Mouse (Mus musculus): ENCODE measurements around the gene Rnf148. TPM values are rescaled to one million over a fixed set of nuclear protein-coding genes. Genes with fewer than 3 reads are reported as not detected.

The Rnf148 gene
- polyA plus RNA-seq (2015; fragmentation: Nextera tagmentation; extraction: Ambion mirVana), result not detected in 2 replicates

- 84% methylated on average over 2 of the region's 2 CpGs for WGBS
Observed at GRCm38 (mm10) chr6:23655036-23655435, at the start of gene Rnf148. Gene Rnf148 (minus strand): TSS chr6:23655136.

GRCm38 (mm10) chr6:23700879-23701278 is 45.9 kb upstream of the Rnf148 start:
- Histone ChIP-seq H3K27me3 (no peaks in the 10 kb centered on the region), H3K4me2 (no peak overlapping the region), H3K36me3 (no peaks in the 10 kb centered on the region), H3K27ac (no peak overlapping the region), H3K4me3 (no peak overlapping the region), H3K9me3 (no peaks in the 10 kb centered on the region), H3K4me1 (no peaks in the 10 kb centered on the region), H3K9ac (no peak overlapping the region)
- ATAC-seq (ENCODE audit: insufficient number of reproducible peaks, low FRiP score, low TSS enrichment, low read depth), result no peak
- WGBS, result 75% methylated on average over 3 of the region's 3 CpGs

More at GRCm38 (mm10) chr6:23655036-23655435, at the start of gene Rnf148:
- no peak for ATAC-seq (ENCODE audit: insufficient number of reproducible peaks, low FRiP score, low TSS enrichment, low read depth)
- Histone ChIP-seq H3K36me3 (no peaks in the 10 kb centered on the region), H3K4me3 (no peak within 1 kb of the TSS), H3K9me3 (no peaks in the 10 kb centered on the region), H3K27ac (no peak within 1 kb of the TSS), H3K27me3 (no peaks in the 10 kb centered on the region), H3K4me1 (no peaks in the 10 kb centered on the region), H3K9ac (no peak within 1 kb of the TSS), H3K4me2 (no peak within 1 kb of the TSS)

GRCm38 (mm10) chr6:23678172-23678571 is 23.2 kb upstream of the Rnf148 start:
- Histone ChIP-seq H3K27me3 (no peaks in the 10 kb centered on the region), H3K9me3 (no peaks in the 10 kb centered on the region), H3K27ac (no peak overlapping the region), H3K9ac (no peak overlapping the region), H3K4me3 (no peak overlapping the region), H3K4me2 (no peak overlapping the region), H3K36me3 (no peaks in the 10 kb centered on the region), H3K4me1 (no peaks in the 10 kb centered on the region)
- WGBS, result 48% methylated on average over 1 of the region's 1 CpGs
- no peak for ATAC-seq (ENCODE audit: insufficient number of reproducible peaks, low FRiP score, low TSS enrichment, low read depth)

- WGBS, result 73% methylated on average over 2 of the region's 2 CpGs
- ATAC-seq (ENCODE audit: insufficient number of reproducible peaks, low FRiP score, low TSS enrichment, low read depth), result no peak
- no peaks in the 10 kb centered on the region for H3K27me3 ChIP-seq
- no peaks in the 10 kb centered on the region for H3K4me1 ChIP-seq
- H3K9me3 ChIP-seq, result no peaks in the 10 kb centered on the region
- no peak within 1 kb of the TSS for H3K27ac ChIP-seq
- no peak within 1 kb of the TSS for H3K4me2 ChIP-seq
- no peak within 1 kb of the TSS for H3K4me3 ChIP-seq
- no peak within 1 kb of the TSS for H3K9ac ChIP-seq
- no peaks in the 10 kb centered on the region for H3K36me3 ChIP-seq
Observed at GRCm38 (mm10) chr6:23650205-23650604, 4.7 kb downstream of the Rnf148 start, which contains the start of gene Rnf133. Gene Rnf133 (minus strand): TSS chr6:23650305.

GRCm38 (mm10) chr6:23648732-23649131 is 6.2 kb downstream of the Rnf148 start:
- WGBS, result 76% methylated on average over 8 of the region's 8 CpGs
- Histone ChIP-seq H3K27ac (no peak overlapping the region), H3K36me3 (no peaks in the 10 kb centered on the region), H3K9ac (no peak overlapping the region), H3K4me3 (no peak overlapping the region), H3K27me3 (no peaks in the 10 kb centered on the region), H3K4me1 (no peaks in the 10 kb centered on the region), H3K4me2 (no peak overlapping the region), H3K9me3 (no peaks in the 10 kb centered on the region)
- ATAC-seq (ENCODE audit: insufficient number of reproducible peaks, low FRiP score, low TSS enrichment, low read depth), result no peak

- H3K9me3 ChIP-seq, result no peaks in the 10 kb centered on the region
- H3K4me2 ChIP-seq, result no peak overlapping the region
- no peaks in the 10 kb centered on the region for H3K36me3 ChIP-seq
- no peak overlapping the region for H3K4me3 ChIP-seq
- H3K27me3 ChIP-seq, result no peaks in the 10 kb centered on the region
- no peak for ATAC-seq (ENCODE audit: insufficient number of reproducible peaks, low FRiP score, low TSS enrichment, low read depth)
- no peaks in the 10 kb centered on the region for H3K4me1 ChIP-seq
- 68% methylated on average over 7 of the region's 7 CpGs for WGBS
- no peak overlapping the region for H3K27ac ChIP-seq
- no peak overlapping the region for H3K9ac ChIP-seq
Observed at GRCm38 (mm10) chr6:23647627-23648247, 7.2 kb downstream of the Rnf148 start.

GRCm38 (mm10) chr6:23637081-23637480 is 17.9 kb downstream of the Rnf148 start:
- Histone ChIP-seq H3K27me3 (no peaks in the 10 kb centered on the region), H3K4me1 (no peaks in the 10 kb centered on the region), H3K4me2 (no peak overlapping the region), H3K4me3 (no peak overlapping the region), H3K27ac (no peak overlapping the region), H3K9me3 (no peaks in the 10 kb centered on the region), H3K36me3 (no peaks in the 10 kb centered on the region), H3K9ac (no peak overlapping the region)
- ATAC-seq (ENCODE audit: insufficient number of reproducible peaks, low FRiP score, low TSS enrichment, low read depth), result no peak
- WGBS, result 75% methylated on average over 3 of the region's 3 CpGs

GRCm38 (mm10) chr6:23635208-23635607 is 19.7 kb downstream of the Rnf148 start:
- 85% methylated on average over 3 of the region's 3 CpGs for WGBS
- H3K4me1 ChIP-seq, result no peaks in the 10 kb centered on the region
- no peaks in the 10 kb centered on the region for H3K36me3 ChIP-seq
- no peak for ATAC-seq (ENCODE audit: insufficient number of reproducible peaks, low FRiP score, low TSS enrichment, low read depth)
- no peaks in the 10 kb centered on the region for H3K27me3 ChIP-seq
- H3K27ac ChIP-seq, result no peak overlapping the region
- H3K4me3 ChIP-seq, result no peak overlapping the region
- H3K9ac ChIP-seq, result no peak overlapping the region
- H3K4me2 ChIP-seq, result no peak overlapping the region
- H3K9me3 ChIP-seq, result no peaks in the 10 kb centered on the region

- 86% methylated on average over 9 of the region's 9 CpGs for WGBS
- H3K36me3 ChIP-seq, result no peaks in the 10 kb centered on the region
- H3K9me3 ChIP-seq, result no peaks in the 10 kb centered on the region
- no peak overlapping the region for H3K4me2 ChIP-seq
- no peaks in the 10 kb centered on the region for H3K4me1 ChIP-seq
- H3K27me3 ChIP-seq, result no peaks in the 10 kb centered on the region
- H3K27ac ChIP-seq, result no peak overlapping the region
- H3K4me3 ChIP-seq, result no peak overlapping the region
- H3K9ac ChIP-seq, result no peak overlapping the region
- ATAC-seq (ENCODE audit: insufficient number of reproducible peaks, low FRiP score, low TSS enrichment, low read depth), result no peak
Observed at GRCm38 (mm10) chr6:23634016-23634415, 20.9 kb downstream of the Rnf148 start.

- Histone ChIP-seq H3K4me1 (no peaks in the 10 kb centered on the region), H3K27ac (no peak overlapping the region), H3K36me3 (no peaks in the 10 kb centered on the region), H3K27me3 (no peaks in the 10 kb centered on the region), H3K4me3 (no peak overlapping the region), H3K9ac (no peak overlapping the region), H3K4me2 (no peak overlapping the region), H3K9me3 (no peaks in the 10 kb centered on the region)
- ATAC-seq (ENCODE audit: insufficient number of reproducible peaks, low FRiP score, low TSS enrichment, low read depth), result no peak
- 47% methylated on average over 4 of the region's 4 CpGs for WGBS
Observed at GRCm38 (mm10) chr6:23630465-23630864, 24.5 kb downstream of the Rnf148 start.

Other genes starting within 250 kb of the Rnf148 start
- gene Rnf133, start 4.8 kb downstream of the Rnf148 start, polyA plus RNA-seq (2015; fragmentation: Nextera tagmentation; extraction: Ambion mirVana), result not detected in 2 replicates
- gene Cadps2, start 184.3 kb upstream of the Rnf148 start, polyA plus RNA-seq (2015; fragmentation: Nextera tagmentation; extraction: Ambion mirVana), result 1.5 and 2.0 TPM in 2 replicates

Measured in limb, embryonic 15.5 days (tissue).